Mouse (Mus musculus): Measurements from ENCODE around the gene Kctd11. TPM values are rescaled to one million over a fixed set of nuclear protein-coding genes. Genes with fewer than 3 reads are reported as not detected.
"Not testable (repeated sequence)": the region's sequence is repeated elsewhere in the genome, so short reads cannot be mapped to it uniquely, and the experiment has no call there.

Kctd11 gene
- polyA plus RNA-seq, 1 experiment = 3.6 TPM

- no peaks in the 10 kb centered on the region for H3K4me1 ChIP-seq (ENCODE audit: control insufficient read depth, insufficient read depth, low read length)
- H3K4me3 ChIP-seq (replicated peaks; ENCODE audit: control insufficient read depth, low read depth, low read length) = no peak overlapping the region
- TF ChIP-seq POLR2A (IDR thresholded peaks at IDR 0.05; ENCODE audit: borderline replicate concordance, control insufficient read depth, low read depth, low read length) = no peak
- TF ChIP-seq CTCF (IDR thresholded peaks at IDR 0.05; ENCODE audit: control insufficient read depth, insufficient read depth, low read length) = no peak
- 84% methylated on average over 4 of the region's 4 CpGs for WGBS
- no peak overlapping the region for H3K27ac ChIP-seq (ENCODE audit: control insufficient read depth, insufficient read depth, low read depth, low read length, poor library complexity)
These were observed 8.8 kb downstream of the Kctd11 start for GRCm38 (mm10) chr11:69872451-69872850.

- WGBS = 87% methylated on average over 7 of the region's 7 CpGs
- no peak for TF ChIP-seq CTCF (IDR thresholded peaks at IDR 0.05; ENCODE audit: control insufficient read depth, insufficient read depth, low read length)
- TF ChIP-seq POLR2A (IDR thresholded peaks at IDR 0.05; ENCODE audit: borderline replicate concordance, control insufficient read depth, low read depth, low read length) = no peak
- no peak overlapping the region for H3K4me3 ChIP-seq (replicated peaks; ENCODE audit: control insufficient read depth, low read depth, low read length)
- no peaks in the 10 kb centered on the region for H3K4me1 ChIP-seq (ENCODE audit: control insufficient read depth, insufficient read depth, low read length)
- no peak overlapping the region for H3K27ac ChIP-seq (ENCODE audit: control insufficient read depth, insufficient read depth, low read depth, low read length, poor library complexity)
These were observed 9.4 kb downstream of the Kctd11 start for GRCm38 (mm10) chr11:69871822-69872221.

GRCm38 (mm10) chr11:69870289-69871069 lies 10.7 kb downstream of the Kctd11 start:
- no peaks in the 10 kb centered on the region for H3K4me1 ChIP-seq (ENCODE audit: control insufficient read depth, insufficient read depth, low read length)
- WGBS = 88% methylated on average over 2 of the region's 2 CpGs
- H3K27ac ChIP-seq (ENCODE audit: control insufficient read depth, insufficient read depth, low read depth, low read length, poor library complexity) = no peak overlapping the region
- no peak overlapping the region for H3K4me3 ChIP-seq (replicated peaks; ENCODE audit: control insufficient read depth, low read depth, low read length)
- no peak for TF ChIP-seq POLR2A (IDR thresholded peaks at IDR 0.05; ENCODE audit: borderline replicate concordance, control insufficient read depth, low read depth, low read length)
- no peak for TF ChIP-seq CTCF (IDR thresholded peaks at IDR 0.05; ENCODE audit: control insufficient read depth, insufficient read depth, low read length)

- no peak overlapping the region for H3K4me3 ChIP-seq (replicated peaks; ENCODE audit: control insufficient read depth, low read depth, low read length)
- TF ChIP-seq POLR2A (IDR thresholded peaks at IDR 0.05; ENCODE audit: borderline replicate concordance, control insufficient read depth, low read depth, low read length) (no peak), CTCF (IDR thresholded peaks at IDR 0.05; ENCODE audit: control insufficient read depth, insufficient read depth, low read length) (no peak)
- no peaks in the 10 kb centered on the region; the same call in 1 of the 2 replicates for H3K4me1 ChIP-seq (ENCODE audit: control insufficient read depth, insufficient read depth, low read length)
- no peak overlapping the region for H3K27ac ChIP-seq (ENCODE audit: control insufficient read depth, insufficient read depth, low read depth, low read length, poor library complexity)
- WGBS = 68% methylated on average over 9 of the region's 9 CpGs
These were observed 13.9 kb downstream of the Kctd11 start for GRCm38 (mm10) chr11:69867335-69867734.

- TF ChIP-seq CTCF (IDR thresholded peaks at IDR 0.05; ENCODE audit: control insufficient read depth, insufficient read depth, low read length) (no peak), POLR2A (IDR thresholded peaks at IDR 0.05; ENCODE audit: borderline replicate concordance, control insufficient read depth, low read depth, low read length) (no peak)
- no peak overlapping the region for H3K4me3 ChIP-seq (replicated peaks; ENCODE audit: control insufficient read depth, low read depth, low read length)
- no peak overlapping the region for H3K27ac ChIP-seq (ENCODE audit: control insufficient read depth, insufficient read depth, low read depth, low read length, poor library complexity)
- WGBS = 94% methylated on average over 9 of the region's 9 CpGs
- no peaks in the 10 kb centered on the region; the same call in 1 of the 2 replicates for H3K4me1 ChIP-seq (ENCODE audit: control insufficient read depth, insufficient read depth, low read length)
These were observed 15.6 kb downstream of the Kctd11 start for GRCm38 (mm10) chr11:69865561-69865960.

- TF ChIP-seq POLR2A (IDR thresholded peaks at IDR 0.05; ENCODE audit: borderline replicate concordance, control insufficient read depth, low read depth, low read length) (no peak), CTCF (IDR thresholded peaks at IDR 0.05; ENCODE audit: control insufficient read depth, insufficient read depth, low read length) (no peak)
- 50% methylated on average over 8 of the region's 8 CpGs for WGBS
- no peak overlapping the region for H3K27ac ChIP-seq (ENCODE audit: control insufficient read depth, insufficient read depth, low read depth, low read length, poor library complexity)
- H3K4me3 ChIP-seq (replicated peaks; ENCODE audit: control insufficient read depth, low read depth, low read length) = no peak overlapping the region
- no peaks in the 10 kb centered on the region; the same call in 1 of the 2 replicates for H3K4me1 ChIP-seq (ENCODE audit: control insufficient read depth, insufficient read depth, low read length)
These were observed 16.9 kb downstream of the Kctd11 start for GRCm38 (mm10) chr11:69864138-69864860.

- H3K4me3 ChIP-seq (replicated peaks; ENCODE audit: control insufficient read depth, low read depth, low read length); H3K27ac ChIP-seq (ENCODE audit: control insufficient read depth, insufficient read depth, low read depth, low read length, poor library complexity); H3K4me1 ChIP-seq (ENCODE audit: control insufficient read depth, insufficient read depth, low read length): not testable (repeated sequence)
- WGBS = 89% methylated on average over 3 of the region's 3 CpGs
These were observed 17.5 kb downstream of the Kctd11 start for GRCm38 (mm10) chr11:69863729-69864128.

- H3K27ac ChIP-seq (ENCODE audit: control insufficient read depth, insufficient read depth, low read depth, low read length, poor library complexity) = no peak within 1 kb of the TSS
- 77% methylated on average over 30 of the region's 30 CpGs for WGBS
- H3K4me3 ChIP-seq (replicated peaks; ENCODE audit: control insufficient read depth, low read depth, low read length) = no peak within 1 kb of the TSS
These were observed 22.9 kb downstream of the Kctd11 start, which contains the start of gene Tnk1 for GRCm38 (mm10) chr11:69858113-69858998. Gene Tnk1 (minus strand): TSS chr11:69858730.

More at GRCm38 (mm10) chr11:69858113-69858998, 22.9 kb downstream of the Kctd11 start, which contains the start of gene Tnk1:
- no peaks in the 10 kb centered on the region; the same call in 1 of the 2 replicates for H3K4me1 ChIP-seq (ENCODE audit: control insufficient read depth, insufficient read depth, low read length)
- TF ChIP-seq POLR2A (IDR thresholded peaks at IDR 0.05; ENCODE audit: borderline replicate concordance, control insufficient read depth, low read depth, low read length) (no peak), CTCF (IDR thresholded peaks at IDR 0.05; ENCODE audit: control insufficient read depth, insufficient read depth, low read length) (no peak)
